Mouse (Mus musculus): ENCODE results near the gene Rtn4rl1. TPM values are rescaled to one million over a fixed set of nuclear protein-coding genes. Genes with fewer than 3 reads are reported as not detected.

Rtn4rl1 gene
- polyA plus RNA-seq, 1 experiment from 2014 or later: 2.9 TPM

DNA sequence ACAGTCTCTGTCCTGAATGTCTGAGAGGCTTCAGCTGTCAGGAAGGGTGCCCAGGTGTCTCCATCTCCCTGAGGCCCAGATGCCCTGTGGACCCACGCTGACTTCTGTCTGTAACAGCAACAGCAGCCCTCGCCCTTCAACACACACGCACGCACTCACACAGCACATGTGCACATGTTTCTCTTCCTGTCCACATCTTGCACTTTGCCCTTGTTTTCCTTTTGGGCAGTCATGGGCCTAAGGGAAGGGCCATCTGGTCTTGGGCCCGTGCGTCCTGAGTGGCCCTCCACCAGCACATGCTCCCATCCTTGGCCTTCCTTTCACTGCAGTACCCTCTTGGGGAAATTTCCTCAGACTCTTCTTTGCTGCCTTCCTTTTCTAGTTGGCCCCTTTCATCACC is 30.2 kb upstream of the Rtn4rl1 start:
- Histone ChIP-seq H3K27me3 (ENCODE audit: control insufficient read depth, insufficient read depth, low read depth, low read length) (peaks cover 17% of the 10 kb centered on the region), H3K27ac (ENCODE audit: low read length) (peak overlapping the region; percentile 86), H3K4me3 (ENCODE audit: low read length) (no peak overlapping the region), H3K9me3 (ENCODE audit: control insufficient read depth, low read length) (no peaks in the 10 kb centered on the region), H3K36me3 (ENCODE audit: control insufficient read depth, insufficient read depth, low read length) (peaks cover 21% of the 10 kb centered on the region), H3K4me2 (ENCODE audit: low read depth, low read length) (no peak overlapping the region; the same call in 1 of the 2 replicates), H3K9ac (ENCODE audit: low read length) (peak overlapping the region; percentile 87), H3K4me1 (replicated peaks; ENCODE audit: control insufficient read depth, insufficient read depth, low read length) (peaks cover 45% of the 10 kb centered on the region)
- ATAC-seq (ENCODE audit: low read depth): no peak
- WGBS: 76% methylated on average over 6 of the region's 6 CpGs

DNA sequence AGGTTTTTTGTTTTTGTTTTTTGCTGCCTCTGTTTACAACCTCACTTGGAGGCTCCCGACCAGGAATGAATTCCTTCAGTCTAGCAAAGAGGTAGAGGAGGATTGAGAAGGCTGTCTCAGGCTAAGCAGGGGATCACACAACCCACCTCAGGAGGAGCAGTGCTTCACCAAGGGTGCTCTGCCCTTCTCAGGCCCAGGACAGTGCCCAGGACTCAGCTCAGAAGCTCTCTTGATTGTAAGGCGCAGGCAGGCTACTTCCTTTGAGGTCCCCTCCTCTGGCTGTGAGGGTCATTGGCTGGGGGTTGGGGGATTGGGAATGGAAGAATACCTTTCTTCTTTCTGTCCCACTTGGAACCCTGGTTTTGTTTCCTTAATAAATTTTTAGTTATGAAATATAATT is 29.5 kb upstream of the Rtn4rl1 start:
- Histone ChIP-seq H3K27ac (ENCODE audit: low read length) (peak overlapping the region; percentile 50), H3K4me2 (ENCODE audit: low read depth, low read length) (peak overlapping the region; percentile 87), H3K9me3 (ENCODE audit: control insufficient read depth, low read length) (no peaks in the 10 kb centered on the region), H3K4me3 (ENCODE audit: low read length) (no peak overlapping the region), H3K36me3 (ENCODE audit: control insufficient read depth, insufficient read depth, low read length) (peaks cover 21% of the 10 kb centered on the region), H3K27me3 (ENCODE audit: control insufficient read depth, insufficient read depth, low read depth, low read length) (peaks cover 23% of the 10 kb centered on the region), H3K4me1 (replicated peaks; ENCODE audit: control insufficient read depth, insufficient read depth, low read length) (peaks cover 38% of the 10 kb centered on the region), H3K9ac (ENCODE audit: low read length) (peak overlapping the region; percentile 87)
- 73% methylated on average over 2 of the region's 2 CpGs for WGBS
- no peak for ATAC-seq (ENCODE audit: low read depth)

DNA sequence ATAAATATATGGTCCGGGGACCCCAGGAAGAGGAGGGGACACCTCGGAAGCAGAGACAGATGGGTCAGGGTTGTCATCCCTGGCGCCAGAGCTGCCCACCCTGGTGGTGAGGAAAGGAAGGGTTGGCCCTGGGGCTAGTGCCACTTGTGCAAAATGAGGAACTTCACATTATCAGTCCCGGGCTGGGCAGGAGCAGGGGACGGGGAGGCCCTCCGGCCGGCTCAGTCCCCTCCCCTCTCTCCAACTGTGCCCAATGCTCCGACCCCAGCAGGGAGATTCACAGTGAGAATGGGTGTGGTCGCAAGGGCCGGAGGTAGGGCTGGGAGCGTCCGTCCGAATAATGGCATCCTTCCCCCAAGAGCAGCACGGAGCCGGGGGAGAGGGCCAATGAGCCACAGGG is 28.8 kb upstream of the Rtn4rl1 start:
- Histone ChIP-seq H3K9me3 (ENCODE audit: control insufficient read depth, low read length) (no peaks in the 10 kb centered on the region), H3K4me2 (ENCODE audit: low read depth, low read length) (peak overlapping the region; percentile 87), H3K27ac (ENCODE audit: low read length) (peak overlapping the region; percentile 49; the same call in 1 of the 2 replicates), H3K27me3 (ENCODE audit: control insufficient read depth, insufficient read depth, low read depth, low read length) (peaks cover 27% of the 10 kb centered on the region), H3K4me1 (replicated peaks; ENCODE audit: control insufficient read depth, insufficient read depth, low read length) (peaks cover 45% of the 10 kb centered on the region), H3K36me3 (ENCODE audit: control insufficient read depth, insufficient read depth, low read length) (peaks cover 21% of the 10 kb centered on the region), H3K4me3 (ENCODE audit: low read length) (peak overlapping the region; percentile 75), H3K9ac (ENCODE audit: low read length) (peak overlapping the region; percentile 87)
- ATAC-seq (ENCODE audit: low read depth): no peak
- 15% methylated on average over 15 of the region's 15 CpGs for WGBS

DNA sequence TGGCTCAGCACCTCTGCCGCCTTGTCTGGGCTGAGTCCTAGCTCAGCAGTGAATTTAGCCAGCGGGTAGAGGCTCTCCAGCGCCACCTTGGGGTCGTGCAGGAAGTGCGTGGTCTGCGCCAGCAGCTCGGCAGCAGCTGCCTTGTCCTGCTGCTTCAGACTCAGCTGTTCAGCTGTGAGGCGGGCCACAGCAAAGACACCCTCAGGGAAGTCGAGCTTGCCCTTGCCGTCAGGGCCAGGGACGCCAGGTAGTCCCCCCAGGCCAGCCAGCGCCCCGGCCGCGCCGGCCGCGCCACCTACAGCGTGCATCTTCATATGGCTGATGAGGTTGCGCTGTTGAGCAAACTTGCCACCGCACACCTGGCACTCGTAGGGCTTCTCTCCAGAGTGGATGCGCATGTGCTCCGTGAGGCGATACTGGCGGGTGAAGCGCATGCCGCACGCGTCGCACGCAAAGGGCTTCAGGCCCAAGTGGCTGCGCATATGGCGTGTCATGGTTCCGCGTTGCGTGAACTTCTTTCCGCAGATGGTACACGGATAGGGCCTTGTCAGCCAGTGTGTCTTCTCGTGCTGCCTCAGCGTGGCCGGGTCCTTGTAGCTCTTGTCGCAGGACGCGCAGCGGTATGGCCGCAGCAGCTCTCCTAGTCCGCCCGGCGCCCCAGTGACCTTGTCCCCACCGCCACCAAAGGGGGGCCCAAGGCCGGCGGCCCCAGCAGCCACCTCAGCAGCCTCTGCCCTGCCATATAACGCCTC is 28.0 kb upstream of the Rtn4rl1 start:
- peak overlapping the region; percentile 87 for H3K9ac ChIP-seq (ENCODE audit: low read length)
- no peaks in the 10 kb centered on the region for H3K9me3 ChIP-seq (ENCODE audit: control insufficient read depth, low read length)
- ATAC-seq (ENCODE audit: low read depth): no peak
- H3K4me3 ChIP-seq (ENCODE audit: low read length): peak overlapping the region; percentile 75
- H3K36me3 ChIP-seq (ENCODE audit: control insufficient read depth, insufficient read depth, low read length): peaks cover 21% of the 10 kb centered on the region
- peaks cover 51% of the 10 kb centered on the region for H3K4me1 ChIP-seq (replicated peaks; ENCODE audit: control insufficient read depth, insufficient read depth, low read length)
- H3K27me3 ChIP-seq (ENCODE audit: control insufficient read depth, insufficient read depth, low read depth, low read length): peaks cover 33% of the 10 kb centered on the region
- H3K4me2 ChIP-seq (ENCODE audit: low read depth, low read length): peak overlapping the region; percentile 87
- H3K27ac ChIP-seq (ENCODE audit: low read length): peak overlapping the region; percentile 74
- WGBS: 13% methylated on average over 54 of the region's 54 CpGs

DNA sequence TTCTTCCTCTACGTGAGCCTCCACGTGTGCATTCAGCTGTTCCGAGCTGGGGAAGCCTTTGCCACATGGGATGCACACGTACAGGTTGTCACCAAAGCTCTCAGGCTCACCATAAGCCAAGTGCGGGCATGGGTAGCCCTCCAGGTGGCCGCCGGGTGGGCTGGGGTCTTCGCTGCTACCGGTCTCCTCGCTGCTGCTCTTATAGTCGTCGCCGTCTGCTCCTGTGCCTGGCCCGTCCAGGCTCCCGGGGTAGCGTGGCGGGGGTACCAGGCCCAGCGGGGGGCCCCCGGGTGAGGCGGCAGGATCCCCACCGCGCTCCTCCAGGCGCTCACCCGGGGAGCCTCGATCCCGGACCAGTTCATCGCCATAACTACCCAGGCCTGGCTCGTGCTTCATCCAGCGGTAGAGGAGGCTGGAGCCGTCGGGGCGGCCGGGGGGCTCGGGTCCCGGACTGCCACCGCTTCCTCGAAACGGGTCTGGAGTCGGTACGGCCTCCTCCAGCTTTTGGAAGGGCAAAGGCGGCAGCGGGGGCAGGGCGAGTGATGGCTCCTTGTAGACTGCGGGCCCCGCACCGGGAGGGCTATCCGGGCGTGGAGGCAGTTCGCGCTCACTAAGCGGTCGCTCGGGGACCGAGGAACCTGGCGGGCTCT is 27.3 kb upstream of the Rtn4rl1 start:
- ATAC-seq (ENCODE audit: low read depth): no peak
- Histone ChIP-seq H3K9ac (ENCODE audit: low read length) (peak overlapping the region; percentile 87), H3K4me2 (ENCODE audit: low read depth, low read length) (peak overlapping the region; percentile 87), H3K4me1 (replicated peaks; ENCODE audit: control insufficient read depth, insufficient read depth, low read length) (peaks cover 51% of the 10 kb centered on the region), H3K9me3 (ENCODE audit: control insufficient read depth, low read length) (no peaks in the 10 kb centered on the region), H3K4me3 (ENCODE audit: low read length) (peak overlapping the region; percentile 75), H3K27me3 (ENCODE audit: control insufficient read depth, insufficient read depth, low read depth, low read length) (peaks cover 36% of the 10 kb centered on the region), H3K36me3 (ENCODE audit: control insufficient read depth, insufficient read depth, low read length) (peaks cover 21% of the 10 kb centered on the region), H3K27ac (ENCODE audit: low read length) (peak overlapping the region; percentile 84)
- WGBS: 9% methylated on average over 54 of the region's 55 CpGs

DNA sequence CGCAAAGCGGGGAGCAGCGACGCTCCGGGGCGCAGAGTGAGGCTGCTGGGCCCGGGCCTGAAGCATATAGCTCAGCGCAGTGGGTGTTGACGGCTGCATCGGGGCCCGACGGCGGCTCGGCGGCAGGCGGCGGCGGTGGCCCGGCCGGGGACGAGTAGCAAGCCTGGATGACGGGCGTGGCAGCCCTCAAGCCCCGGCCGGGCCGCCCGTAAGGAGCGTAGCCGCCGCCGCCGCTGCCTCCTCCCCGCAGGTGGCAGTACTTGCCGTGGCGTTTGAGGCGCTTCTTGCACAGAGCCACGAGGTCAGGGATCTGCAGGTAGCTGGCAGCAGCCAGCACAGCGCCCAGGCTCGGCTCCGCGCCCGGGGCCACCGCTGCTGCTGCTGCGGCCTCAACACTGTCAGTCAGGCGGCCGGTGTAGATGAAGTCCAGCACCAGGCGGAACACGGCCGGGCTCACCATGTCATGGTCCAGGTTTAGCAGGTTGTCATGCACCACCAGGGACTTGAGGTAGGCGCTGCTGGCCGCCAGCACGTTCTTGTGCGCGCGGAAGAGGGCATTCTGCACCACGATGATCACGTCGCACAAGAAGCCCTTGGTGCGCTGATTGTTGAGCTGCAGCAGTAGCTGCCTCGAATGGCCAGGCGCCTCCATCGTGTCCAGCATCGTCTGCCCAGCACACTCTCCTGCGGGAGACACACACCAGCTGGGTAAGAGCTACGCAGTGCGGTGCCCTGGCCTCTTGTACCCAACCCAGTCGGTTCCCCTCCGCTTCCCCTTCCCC is 26.5 kb upstream of the Rtn4rl1 start:
- Histone ChIP-seq H3K9me3 (ENCODE audit: control insufficient read depth, low read length) (no peaks in the 10 kb centered on the region), H3K27me3 (ENCODE audit: control insufficient read depth, insufficient read depth, low read depth, low read length) (peaks cover 43% of the 10 kb centered on the region), H3K4me3 (ENCODE audit: low read length) (peak overlapping the region; percentile 75), H3K9ac (ENCODE audit: low read length) (peak overlapping the region; percentile 87), H3K4me1 (replicated peaks; ENCODE audit: control insufficient read depth, insufficient read depth, low read length) (peaks cover 47% of the 10 kb centered on the region), H3K4me2 (ENCODE audit: low read depth, low read length) (peak overlapping the region; percentile 87), H3K27ac (ENCODE audit: low read length) (peak overlapping the region; percentile 84), H3K36me3 (ENCODE audit: control insufficient read depth, insufficient read depth, low read length) (peaks cover 21% of the 10 kb centered on the region)
- 5% methylated on average over 68 of the region's 68 CpGs for WGBS
- ATAC-seq (ENCODE audit: low read depth): no peak

DNA sequence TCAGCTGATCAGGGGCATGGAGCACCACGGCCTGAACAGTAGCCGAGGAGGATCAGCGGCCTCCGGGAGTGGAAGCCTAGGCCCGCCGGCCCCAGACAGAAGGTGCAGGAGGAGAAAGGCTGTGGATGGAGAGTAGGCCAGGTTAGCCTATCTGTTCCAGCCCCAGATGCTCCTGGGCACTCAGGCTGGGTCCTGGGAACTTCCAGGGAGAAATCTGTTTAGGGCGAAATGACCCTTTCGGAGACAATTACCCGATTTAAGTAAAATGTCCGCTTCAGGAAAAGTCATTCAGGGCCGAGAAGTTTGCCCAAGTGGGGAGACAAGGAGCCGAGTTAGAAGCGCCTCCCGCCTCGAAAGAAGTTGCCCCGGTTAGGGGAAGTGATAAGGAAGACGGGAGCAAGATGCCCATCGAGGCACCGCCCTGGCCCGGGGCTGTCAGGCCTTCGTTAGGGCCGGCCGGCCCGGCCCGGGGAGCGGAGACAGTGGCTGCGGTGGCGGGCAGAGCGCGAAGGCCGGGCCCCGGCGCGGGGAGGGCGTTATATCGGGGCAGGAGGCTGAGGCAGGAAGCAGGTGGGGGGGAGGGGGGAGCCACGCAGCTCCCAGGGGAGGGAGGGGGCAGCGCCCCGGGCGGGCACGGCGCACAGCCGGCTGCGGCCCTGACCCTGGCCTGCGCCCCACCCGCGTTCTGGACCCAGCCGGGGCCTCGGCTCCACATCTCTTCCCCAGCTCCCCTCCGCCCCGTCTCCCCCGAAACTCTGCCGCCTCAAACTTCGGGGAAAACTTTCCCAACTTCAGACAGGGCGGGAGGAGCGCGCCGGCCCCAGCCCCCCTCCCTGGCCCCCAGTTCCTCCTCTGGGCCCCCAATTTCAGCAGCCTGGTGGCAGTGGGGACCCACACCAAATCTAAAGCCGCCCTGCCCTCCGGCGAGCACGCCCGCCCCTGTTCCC is 25.7 kb upstream of the Rtn4rl1 start:
- Histone ChIP-seq H3K36me3 (ENCODE audit: control insufficient read depth, insufficient read depth, low read length) (peaks cover 18% of the 10 kb centered on the region), H3K27me3 (ENCODE audit: control insufficient read depth, insufficient read depth, low read depth, low read length) (peaks cover 52% of the 10 kb centered on the region)

DNA sequence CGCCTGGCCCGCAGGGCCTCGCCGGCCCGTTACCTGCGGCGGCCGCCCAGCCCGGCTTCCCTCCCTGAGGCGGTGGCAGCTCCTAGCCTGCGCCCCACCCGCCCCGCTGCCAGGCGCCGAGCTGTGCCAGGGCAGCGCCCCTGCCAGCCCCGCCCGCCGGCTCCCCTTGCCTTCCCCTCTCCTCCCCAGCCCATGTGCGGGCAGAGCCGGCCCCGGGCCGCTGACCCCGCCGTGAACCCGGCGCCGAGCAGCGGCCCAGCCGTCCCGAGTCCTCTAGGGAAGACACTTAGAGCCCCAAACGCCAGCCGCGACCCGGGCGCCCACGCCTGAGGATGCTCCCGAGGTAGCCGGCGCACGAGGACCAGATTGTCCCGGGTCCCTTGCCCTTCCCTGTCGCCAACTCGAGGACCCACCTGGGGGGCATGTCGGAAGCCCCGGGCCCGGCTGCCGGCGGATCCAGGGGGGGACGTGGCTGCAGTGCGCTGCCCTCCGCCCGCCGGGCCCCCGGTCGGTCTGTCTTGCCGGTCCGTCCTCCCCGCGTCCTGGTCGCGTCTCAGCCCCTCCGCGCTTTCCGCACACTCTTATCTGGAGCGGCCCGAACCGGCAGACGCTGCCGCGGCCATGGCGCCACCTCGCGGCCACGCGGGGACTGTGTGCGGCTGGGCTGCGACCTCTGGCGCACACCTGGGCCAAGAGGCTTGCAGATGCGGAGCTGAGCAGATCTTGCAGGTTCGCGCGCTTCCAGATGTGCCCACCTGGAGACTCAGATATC is 24.8 kb upstream of the Rtn4rl1 start:
- Histone ChIP-seq H3K4me1 (replicated peaks; ENCODE audit: control insufficient read depth, insufficient read depth, low read length) (peaks cover 43% of the 10 kb centered on the region), H3K27ac (ENCODE audit: low read length) (peak overlapping the region; percentile 84), H3K4me3 (ENCODE audit: low read length) (peak overlapping the region; percentile 75), H3K9me3 (ENCODE audit: control insufficient read depth, low read length) (no peaks in the 10 kb centered on the region), H3K36me3 (ENCODE audit: control insufficient read depth, insufficient read depth, low read length) (peaks cover 13% of the 10 kb centered on the region), H3K9ac (ENCODE audit: low read length) (peak overlapping the region; percentile 87), H3K27me3 (ENCODE audit: control insufficient read depth, insufficient read depth, low read depth, low read length) (peaks cover 55% of the 10 kb centered on the region), H3K4me2 (ENCODE audit: low read depth, low read length) (peak overlapping the region; percentile 87)
- WGBS: under 1% methylated on average over 73 of the region's 83 CpGs
- peak; percentile 50 for ATAC-seq (ENCODE audit: low read depth)

More for the DNA sequence above, 25.7 kb upstream of the Rtn4rl1 start:
- Histone ChIP-seq H3K27ac (ENCODE audit: low read length) (peak overlapping the region; percentile 84), H3K4me3 (ENCODE audit: low read length) (peak overlapping the region; percentile 75), H3K4me2 (ENCODE audit: low read depth, low read length) (peak overlapping the region; percentile 87), H3K9me3 (ENCODE audit: control insufficient read depth, low read length) (no peaks in the 10 kb centered on the region), H3K9ac (ENCODE audit: low read length) (peak overlapping the region; percentile 87), H3K4me1 (replicated peaks; ENCODE audit: control insufficient read depth, insufficient read depth, low read length) (peaks cover 47% of the 10 kb centered on the region)
- WGBS: 4% methylated on average over 45 of the region's 63 CpGs
- ATAC-seq (ENCODE audit: low read depth): no peak

Measured in lung, embryonic 16.5 days (tissue).